Mouse (Mus musculus): ENCODE measurements around the gene Ndufa11.

The Ndufa11 gene

DNA sequence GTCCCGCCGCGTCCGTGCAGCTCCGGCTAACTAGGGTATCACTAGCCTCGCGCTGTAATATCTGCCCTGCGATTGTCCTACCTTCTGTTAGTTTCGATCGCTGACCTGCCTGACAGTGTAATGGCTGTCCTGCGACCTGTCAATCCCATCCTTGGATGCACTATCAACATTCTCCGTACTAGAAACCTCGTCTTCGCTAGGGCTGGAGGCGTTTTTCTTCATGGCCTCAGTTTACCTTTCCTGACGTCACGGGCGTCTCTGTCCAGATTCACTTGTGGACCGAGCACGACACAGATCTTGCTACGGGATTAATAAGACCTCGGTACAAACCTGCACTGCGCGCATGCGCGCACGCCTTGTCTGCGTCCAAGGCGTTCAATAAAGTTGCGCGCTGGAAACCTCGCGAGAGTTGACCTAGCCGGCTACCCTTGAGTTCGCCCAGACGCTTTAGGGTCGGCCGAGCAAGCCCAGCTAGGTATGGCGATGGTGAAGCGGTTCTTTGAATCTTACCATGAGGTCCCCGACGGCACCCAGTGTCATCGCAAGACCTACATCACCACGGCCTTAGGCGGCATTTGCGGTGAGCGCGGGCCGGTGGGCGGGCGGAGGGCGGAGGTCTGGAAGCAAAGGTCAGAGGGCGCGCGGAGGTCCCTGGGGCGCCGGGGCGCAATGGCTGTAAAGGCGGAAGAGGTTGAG is at the start of gene Ndufa11, which contains the start of gene Vmac:
TSS of gene Ndufa11 (plus strand) at position 405 of the 696 bp plus-strand sequence.
TSS of gene Vmac (minus strand) at position 660 of the 696 bp plus-strand sequence.
- in situ Hi-C loops (cut with MboI, MseI): no loop called here

DNA sequence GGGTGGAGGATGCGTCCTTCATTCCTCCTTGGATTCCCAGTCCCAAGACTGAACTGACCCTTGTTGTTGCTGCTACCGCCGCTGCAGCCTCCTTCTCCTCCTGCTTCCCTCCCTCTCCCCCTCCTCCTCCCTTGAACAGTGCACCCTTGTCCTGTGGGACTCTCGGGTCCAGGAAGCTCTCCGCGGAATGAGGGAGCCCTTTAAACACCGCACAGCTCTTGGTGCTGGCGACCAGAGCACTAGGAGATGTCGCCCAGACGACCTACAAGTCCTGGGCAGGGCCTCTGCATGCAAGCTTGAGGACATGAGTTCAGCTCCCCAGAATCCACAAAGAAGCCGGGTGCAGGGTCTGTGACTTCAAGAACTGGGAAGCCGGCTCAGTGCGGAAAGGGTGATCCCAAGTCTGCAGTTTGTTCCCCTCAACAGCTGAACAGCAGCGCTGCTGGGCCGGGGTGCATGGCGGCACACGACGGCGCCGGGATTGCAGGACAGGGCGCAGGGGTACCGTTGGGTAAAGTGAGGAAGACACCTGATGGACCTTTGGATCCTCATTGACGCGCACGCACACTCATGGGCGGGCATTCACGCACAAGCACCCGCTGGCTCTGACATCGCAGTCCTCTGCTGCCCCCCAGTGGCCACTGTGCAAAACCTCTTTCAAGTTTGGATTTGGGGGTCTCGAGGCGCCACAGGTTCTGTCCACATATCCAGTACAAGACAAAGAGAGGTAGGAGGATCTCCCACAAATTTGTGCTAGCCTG is 49.0 kb upstream of the Ndufa11 start:
- in situ Hi-C loops (cut with MboI, MseI): loop anchor here (5.0 kb wide), 2 partner anchors 51 to 106 kb away; no protein-coding TSS in a partner anchor

GRCm38 (mm10) chr17:56669766-56670165 is 47.8 kb upstream of the Ndufa11 start:
- in situ Hi-C loops (cut with MboI, MseI): loop anchor here (5.0 kb wide), 2 partner anchors 52 to 107 kb away; no protein-coding TSS in a partner anchor

- in situ Hi-C loops (cut with MboI, MseI): no loop called here
Observed at GRCm38 (mm10) chr17:56672941-56673646, 44.5 kb upstream of the Ndufa11 start, which contains the start of gene Ranbp3. Ranbp3 (plus strand) TSS chr17:56673294.

- in situ Hi-C loops (cut with MboI, MseI): no loop called here
Observed at GRCm38 (mm10) chr17:56673647-56674416, 43.7 kb upstream of the Ndufa11 start.

DNA sequence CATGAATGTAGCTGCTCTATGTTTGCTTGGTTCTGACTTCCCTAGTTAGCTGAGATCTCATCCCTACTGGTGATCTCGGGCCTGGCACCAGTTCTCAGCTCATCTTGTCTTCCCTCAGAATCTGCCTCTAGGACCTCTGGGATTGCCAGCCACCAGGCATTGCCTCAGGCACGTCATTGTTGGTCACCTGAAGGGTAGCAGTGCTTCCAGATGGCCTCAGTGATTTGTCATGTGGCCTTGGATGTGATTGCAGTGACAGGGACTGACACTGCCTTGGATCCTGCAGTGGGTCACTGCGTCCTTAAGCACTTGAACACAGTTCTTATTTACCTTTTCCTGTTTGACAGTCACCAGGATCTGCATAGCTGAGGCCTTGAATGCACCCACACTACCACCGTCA is 35.8 kb upstream of the Ndufa11 start:
- in situ Hi-C loops (cut with MboI, MseI): no loop called here

GRCm38 (mm10) chr17:56682880-56683279 is 34.7 kb upstream of the Ndufa11 start:
- in situ Hi-C loops (cut with MboI, MseI): no loop called here

GRCm38 (mm10) chr17:56683546-56684140 is 33.9 kb upstream of the Ndufa11 start:
- in situ Hi-C loops (cut with MboI, MseI): no loop called here

DNA sequence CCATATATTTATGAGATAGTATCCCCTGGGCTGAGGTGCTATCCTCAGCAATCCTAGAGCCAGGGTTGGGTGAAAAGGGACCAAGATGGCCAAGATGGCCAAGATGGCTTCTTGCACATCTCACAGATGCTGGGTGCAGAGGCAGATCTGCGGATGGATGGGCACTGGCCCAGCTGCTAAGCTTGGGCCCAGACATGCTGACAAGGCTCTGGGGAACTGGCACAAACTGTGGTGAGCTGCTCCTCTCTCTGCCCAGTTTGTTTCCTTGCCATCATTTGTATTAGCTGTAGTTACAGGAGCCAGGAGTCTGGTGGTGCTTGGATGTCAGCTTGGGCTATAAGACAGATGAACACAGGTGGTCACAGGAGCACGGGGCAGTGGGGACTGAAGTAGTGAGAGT is 32.9 kb upstream of the Ndufa11 start:
- in situ Hi-C loops (cut with MboI, MseI): no loop called here

- in situ Hi-C loops (cut with MboI, MseI): no loop called here
Observed at GRCm38 (mm10) chr17:56686801-56687200, 30.8 kb upstream of the Ndufa11 start.

GRCm38 (mm10) chr17:56688045-56688444 is 29.5 kb upstream of the Ndufa11 start:
- in situ Hi-C loops (cut with MboI, MseI): no loop called here

GRCm38 (mm10) chr17:56688689-56689088 is 28.9 kb upstream of the Ndufa11 start:
- in situ Hi-C loops (cut with MboI, MseI): no loop called here

GRCm38 (mm10) chr17:56693395-56693794 is 24.2 kb upstream of the Ndufa11 start:
- in situ Hi-C loops (cut with MboI, MseI): no loop called here

GRCm38 (mm10) chr17:56693851-56694310 is 23.7 kb upstream of the Ndufa11 start:
- in situ Hi-C loops (cut with MboI, MseI): no loop called here

GRCm38 (mm10) chr17:56700451-56700850 is 17.1 kb upstream of the Ndufa11 start:
- in situ Hi-C loops (cut with MboI, MseI): no loop called here

GRCm38 (mm10) chr17:56703038-56703437 is 14.5 kb upstream of the Ndufa11 start:
- in situ Hi-C loops (cut with MboI, MseI): no loop called here

DNA sequence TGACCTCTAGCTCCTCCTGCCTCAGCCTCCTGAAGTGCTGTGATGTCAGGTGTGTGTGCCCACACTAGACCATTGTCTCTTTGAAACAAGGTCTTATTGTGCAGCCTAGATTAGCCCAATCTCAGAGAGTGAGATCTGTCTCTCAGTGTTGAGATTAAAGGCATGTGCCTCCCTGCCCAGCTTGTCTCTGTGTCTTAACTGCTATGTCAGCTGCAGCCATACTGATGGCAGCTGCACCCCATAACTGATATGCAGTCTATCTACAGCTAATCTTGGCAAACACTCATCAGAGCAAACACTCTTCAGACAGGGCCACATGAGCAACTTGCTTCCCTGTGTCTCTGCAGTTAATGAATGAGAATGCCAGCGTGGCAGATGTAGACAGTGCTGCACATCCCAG is 11.1 kb upstream of the Ndufa11 start:
- in situ Hi-C loops (cut with MboI, MseI): no loop called here

DNA sequence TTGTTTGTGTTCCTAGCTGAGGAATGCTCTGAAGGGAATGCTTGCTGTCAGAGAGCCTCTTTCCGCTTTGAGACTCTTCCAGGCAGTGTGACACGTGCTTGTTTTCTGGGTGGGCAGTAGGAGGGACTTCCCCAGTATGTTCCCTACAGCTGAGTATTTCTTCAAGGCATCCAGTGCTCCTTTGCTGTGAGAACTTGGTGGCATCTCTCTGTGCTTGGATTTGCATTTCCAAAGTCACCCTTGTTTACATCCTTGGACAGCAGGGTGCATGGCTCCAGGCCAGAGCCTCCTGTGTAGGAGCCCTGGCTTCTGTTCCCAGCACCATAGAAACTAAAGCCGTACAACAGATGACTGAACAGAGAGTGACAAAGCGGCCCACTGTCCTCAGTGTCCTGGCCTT is 8.9 kb upstream of the Ndufa11 start:
- in situ Hi-C loops (cut with MboI, MseI): no loop called here

DNA sequence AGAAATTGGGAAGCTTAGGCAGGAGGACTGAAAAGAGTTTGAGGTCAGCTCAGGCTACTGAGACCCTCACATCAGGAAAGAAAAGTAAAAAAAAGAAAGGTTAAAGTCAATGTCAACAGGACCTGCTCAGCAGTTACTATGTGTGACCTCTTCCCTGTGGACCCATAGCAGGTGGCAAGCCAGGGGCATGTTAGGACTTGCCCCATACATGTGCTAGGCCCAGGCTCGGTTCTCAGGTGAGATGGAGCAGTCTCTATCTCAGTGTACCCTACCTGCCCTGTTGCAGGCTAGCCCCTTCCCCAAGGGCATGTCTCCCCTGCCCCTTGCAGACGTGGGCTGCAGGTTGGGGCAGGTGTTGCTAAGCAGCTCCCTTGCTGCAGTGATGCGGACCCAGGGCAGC is 7.9 kb upstream of the Ndufa11 start:
- in situ Hi-C loops (cut with MboI, MseI): no loop called here

GRCm38 (mm10) chr17:56715360-56715759 is 2.2 kb upstream of the Ndufa11 start:
- in situ Hi-C loops (cut with MboI, MseI): no loop called here
